In the genomic region with DNA sequence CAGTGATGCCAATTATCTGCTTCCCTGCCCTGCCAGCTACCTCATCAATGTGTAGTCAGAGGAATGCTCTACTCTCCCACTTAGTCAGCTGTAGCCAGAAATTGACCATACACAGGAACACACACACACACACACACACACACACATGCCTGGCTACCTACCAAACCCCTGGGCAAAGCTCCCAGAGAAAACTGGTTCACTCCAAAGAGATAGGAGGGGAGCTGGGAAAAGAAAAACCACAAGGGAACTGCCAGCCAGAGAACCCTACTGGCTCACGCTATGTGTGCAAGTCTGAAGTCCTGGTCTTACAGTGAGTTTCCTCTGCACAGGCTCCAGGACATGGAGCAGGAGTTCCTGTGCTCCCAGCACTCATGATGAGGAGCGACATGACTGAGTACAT, we compare ENCODE assay signal across 9 mouse cellular contexts. TPM values are rescaled to one million over a fixed set of nuclear protein-coding genes. Genes with fewer than 3 reads are reported as not detected.
DNase-seq lines count a peak whose midpoint lies in the region; ATAC-seq lines count a peak whose summit lies in the region.
"Had no signal": no experiment of that assay in that cellular context is flagged by ENCODE, and none has a peak within 500 bp of the region (broad histone marks: within the 10 kb centered on the region; RNA-seq: fewer than 3 reads in every experiment).

No protein-coding gene starts in this region.

- no peak overlapping the region for H3K27ac ChIP-seq in neural tube, embryonic 15.5 days (replicated peaks)
- no peak overlapping the region for H3K27ac ChIP-seq in hindbrain, embryonic 11.5 days (ENCODE audit: low read depth, low read length)
- H3K27ac ChIP-seq: liver, embryonic 15.5 days had no signal

- H3K9ac ChIP-seq in neural tube, embryonic 15.5 days (replicated peaks), result no peak overlapping the region
- H3K9ac ChIP-seq in hindbrain, embryonic 11.5 days (ENCODE audit: low read depth, low read length), result no peak overlapping the region
- H3K9ac ChIP-seq: liver, embryonic 15.5 days had no signal

- DNase-seq in frontal cortex, postnatal 10 days (ENCODE audit: low spot score in 2 of 2), result no peak
- DNase-seq in MN1 (ENCODE audit: low spot score), result peak; percentile 88
- peak; percentile 15 to 32 for DNase-seq in gastrocnemius, adult 8-10 months (ENCODE audit: low spot score in 2 of 2)
- peak; percentile 53 for DNase-seq in left cerebral cortex, postnatal 4 days
- DNase-seq in thymus, postnatal 25 days, result no peak
- DNase-seq in hindbrain, embryonic 11.5 days (ENCODE audit: low spot score), result no peak

- peak; percentile 68 for ATAC-seq in frontal cortex, adult (ENCODE audit: low TSS enrichment)
- ATAC-seq in neural tube, embryonic 15.5 days (ENCODE audit: low FRiP score), result no peak
- ATAC-seq in hindbrain, embryonic 11.5 days (ENCODE audit: low FRiP score), result no peak

- no peaks in the 10 kb centered on the region for H3K9me3 ChIP-seq in neural tube, embryonic 15.5 days (replicated peaks)
- no peaks in the 10 kb centered on the region for H3K9me3 ChIP-seq in hindbrain, embryonic 11.5 days (ENCODE audit: control insufficient read depth, low read length)
- H3K9me3 ChIP-seq: liver, embryonic 15.5 days had no signal

- WGBS in neural tube, embryonic 15.5 days, result 54% methylated on average over 2 of the region's 2 CpGs
- whole genome bisulfite sequencing in hindbrain, embryonic 11.5 days, result 61% methylated on average over 2 of the region's 2 CpGs

- no peaks in the 10 kb centered on the region for H3K36me3 ChIP-seq in neural tube, embryonic 15.5 days
- H3K36me3 ChIP-seq in hindbrain, embryonic 11.5 days (ENCODE audit: control insufficient read depth, insufficient read depth, low read length), result no peaks in the 10 kb centered on the region
- H3K36me3 ChIP-seq: liver, embryonic 15.5 days had no signal

- H3K27me3 ChIP-seq in neural tube, embryonic 15.5 days (replicated peaks), result peaks cover 3% of the 10 kb centered on the region; the same call in 1 of the 2 replicates
- peaks cover 8% of the 10 kb centered on the region for H3K27me3 ChIP-seq in hindbrain, embryonic 11.5 days (ENCODE audit: control insufficient read depth, insufficient read depth, low read length)

- H3K4me1 ChIP-seq in neural tube, embryonic 15.5 days, result peaks cover 27% of the 10 kb centered on the region
- H3K4me1 ChIP-seq in hindbrain, embryonic 11.5 days (replicated peaks; ENCODE audit: control insufficient read depth, insufficient read depth, low read length), result no peaks in the 10 kb centered on the region

- H3K4me2 ChIP-seq in neural tube, embryonic 15.5 days, result no peak overlapping the region
- H3K4me2 ChIP-seq in hindbrain, embryonic 11.5 days (replicated peaks; ENCODE audit: low read depth, low read length), result no peak overlapping the region
- H3K4me2 ChIP-seq: liver, embryonic 15.5 days had no signal

- no peak overlapping the region for H3K4me3 ChIP-seq in neural tube, embryonic 15.5 days (replicated peaks)
- H3K4me3 ChIP-seq in hindbrain, embryonic 11.5 days (ENCODE audit: low read depth, low read length), result no peak overlapping the region
- H3K4me3 ChIP-seq: liver, embryonic 15.5 days had no signal

- intact Hi-C loops in left cerebral cortex, postnatal 4 days (cut with DNase I), result loop anchor here (5.0 kb wide), 1 partner anchor 202 kb away; the partner anchor contains the start of genes 4930519P11Rik and Zfp341

RNA-seq across cellular contexts. Expression of gene Snta1, which starts 2.5 kb away (rescaled TPM):
- total RNA-seq in gastrocnemius, adult 8-10 months (2022), result 100 to 1,000 TPM; 156 to 248 (median 181) TPM
- total RNA-seq in left cerebral cortex, postnatal 4 days (2021), result 10 to 100 TPM; 21.7 to 22.2 TPM
- 12.1 and 12.7 TPM in 2 replicates for polyA plus RNA-seq in neural tube, embryonic 15.5 days (2015; fragmentation: Nextera tagmentation; extraction: Ambion mirVana)
- polyA plus RNA-seq in hindbrain, embryonic 11.5 days (2014; fragmentation: Nextera tagmentation; extraction: Ambion mirVana), result 2.1 TPM in 2 replicates

RNA-seq across cellular contexts. Expression of gene Cbfa2t2, which starts 25.9 kb away (rescaled TPM):
- 10 to 100 TPM; 12.7 to 14.8 (median 13.5) TPM for total RNA-seq in gastrocnemius, adult 8-10 months (2022)
- 10 to 100 TPM; 48.3 to 55.2 TPM for total RNA-seq in left cerebral cortex, postnatal 4 days (2021)
- polyA plus RNA-seq in neural tube, embryonic 15.5 days (2015; fragmentation: Nextera tagmentation; extraction: Ambion mirVana), result 35.3 and 36.1 TPM in 2 replicates
- 68.2 and 71.5 TPM in 2 replicates for polyA plus RNA-seq in hindbrain, embryonic 11.5 days (2014; fragmentation: Nextera tagmentation; extraction: Ambion mirVana)

RNA-seq across cellular contexts. Expression of gene Cdk5rap1, which starts 37.5 kb away (rescaled TPM):
- total RNA-seq in gastrocnemius, adult 8-10 months (2022), result 10 to 100 TPM; 11.7 to 17.1 (median 12.0) TPM
- total RNA-seq in left cerebral cortex, postnatal 4 days (2021), result 10 to 100 TPM; 10.2 to 14.4 TPM
- polyA plus RNA-seq in neural tube, embryonic 15.5 days (2015; fragmentation: Nextera tagmentation; extraction: Ambion mirVana), result 13.7 and 13.8 TPM in 2 replicates
- 13.2 and 15.8 TPM in 2 replicates for polyA plus RNA-seq in hindbrain, embryonic 11.5 days (2014; fragmentation: Nextera tagmentation; extraction: Ambion mirVana)

Comparison
In these comparisons a context has a peak if more than half of its experiments do, and no peak if none do; other contexts are left out.
1. DNase-seq: peak in MN1 (single experiment), gastrocnemius, adult 8-10 months (2 of 2) and left cerebral cortex, postnatal 4 days (single experiment); none in frontal cortex, postnatal 10 days (0 of 2), thymus, postnatal 25 days (single experiment) and hindbrain, embryonic 11.5 days (single experiment).
2. RNA of gene Snta1, which starts 2.5 kb away (total RNA-seq): 156 to 248 TPM in gastrocnemius, adult 8-10 months; 21.7 to 22.2 TPM in left cerebral cortex, postnatal 4 days; every median in the first group is over 4 times any median in the second.